Mouse (Mus musculus) fat pad, adult 2 months (tissue): ENCODE data around the gene Asah2.

Experiments
- DNase-seq: peaks from one replicate; pipeline ENCODE4 v3.0.0-alpha.2; 2011; ENCODE audit warnings: low read depth, low spot score; ENCODE audit errors: extremely low read depth

The Asah2 gene

DNA sequence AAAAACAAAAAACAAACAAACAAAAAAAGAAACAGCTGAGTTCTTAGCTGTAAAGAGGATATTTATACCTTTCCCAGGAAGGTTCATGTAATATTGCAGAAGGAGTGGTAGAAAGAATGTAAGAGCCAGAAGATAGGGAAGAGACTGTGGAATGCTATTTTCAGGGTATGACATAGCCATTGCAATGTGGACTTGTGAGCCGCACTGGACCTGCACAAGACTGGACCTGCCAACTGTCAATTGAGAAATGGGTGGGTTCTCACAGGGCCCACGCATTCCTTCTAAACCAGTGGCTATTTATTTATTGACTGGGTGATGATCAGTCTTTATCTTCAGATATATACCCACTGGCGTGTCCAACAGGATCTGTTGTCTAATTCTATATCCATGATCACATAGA lies 111.1 kb downstream of the Asah2 start:
- no peak for DNase-seq

DNA sequence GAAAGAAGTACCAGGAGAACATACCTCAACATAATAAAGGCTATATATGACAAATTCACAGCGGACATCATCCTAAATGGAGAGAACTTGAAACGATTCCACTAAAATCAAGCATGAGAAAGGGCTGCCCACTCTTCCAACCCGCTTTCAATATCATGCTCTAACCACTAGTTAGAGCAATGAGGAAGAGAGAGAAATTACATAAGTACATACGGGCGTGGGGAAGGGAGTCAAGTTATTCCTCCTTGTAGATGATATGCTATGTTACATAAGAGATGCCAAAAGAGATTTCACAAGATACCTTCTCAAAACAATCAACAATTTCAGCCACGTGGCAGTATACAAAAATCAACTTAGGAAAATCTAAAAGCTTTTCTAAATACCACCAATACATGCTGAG lies 117.0 kb downstream of the Asah2 start:
- no peak for DNase-seq

DNA sequence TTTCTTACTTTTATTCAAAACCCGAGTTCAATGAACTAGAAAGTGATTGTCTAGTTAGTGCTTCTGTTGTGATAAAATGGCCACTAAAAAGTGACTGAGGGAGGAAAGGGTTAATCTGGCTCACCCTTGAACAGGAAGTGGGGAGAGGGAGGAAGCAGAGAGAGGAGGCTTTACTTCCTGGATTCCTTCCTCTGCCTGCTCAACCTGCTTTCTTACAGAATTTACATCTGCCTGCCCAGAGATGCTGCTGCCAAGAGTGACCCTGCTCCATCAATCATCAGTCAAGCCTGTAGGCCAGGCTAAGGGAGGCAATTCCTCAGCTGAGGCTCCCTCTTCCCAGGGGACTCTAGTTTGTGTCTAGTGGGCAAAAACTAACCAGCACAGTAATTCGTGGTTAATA lies 132.1 kb downstream of the Asah2 start:
- DNase-seq: no peak

DNA sequence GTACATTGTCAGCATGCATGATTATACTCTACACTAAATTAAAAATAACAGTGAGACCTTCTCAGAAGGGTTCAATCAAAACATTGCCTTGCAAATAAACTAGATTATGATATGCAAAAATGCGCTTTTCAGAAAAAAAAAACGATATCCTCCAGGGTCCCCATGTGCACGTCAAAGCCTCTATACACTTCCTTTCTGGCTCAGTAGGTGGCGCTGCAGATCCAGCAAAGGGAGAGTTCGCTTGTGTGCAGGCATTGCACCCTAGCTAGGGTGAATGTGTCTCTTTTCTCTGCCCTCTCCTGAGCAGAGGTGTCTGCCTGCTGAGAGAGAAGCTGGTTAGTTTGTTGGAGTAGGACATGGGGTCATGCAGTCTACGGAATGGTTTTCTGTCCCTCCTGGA lies 136.0 kb downstream of the Asah2 start:
- DNase-seq: no peak

DNA sequence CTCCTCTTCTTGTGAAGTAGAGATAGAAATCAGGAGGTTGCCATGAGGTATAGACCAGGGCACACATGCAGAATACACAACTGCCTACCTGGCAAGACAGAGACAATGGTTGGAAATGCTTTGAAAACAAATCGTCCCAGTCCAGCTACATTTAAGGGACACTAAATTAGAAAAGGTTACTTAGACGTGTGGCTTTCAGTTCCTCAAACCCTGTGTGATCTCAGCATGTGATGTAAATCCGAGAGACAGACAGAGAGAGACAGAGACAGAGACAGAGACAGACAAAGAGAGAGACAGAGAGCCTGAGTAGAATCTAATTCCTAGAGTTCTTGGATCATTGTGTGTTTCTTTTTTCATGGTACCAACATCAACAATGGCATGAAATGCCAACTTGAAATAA lies 136.6 kb downstream of the Asah2 start:
- no peak for DNase-seq

DNA sequence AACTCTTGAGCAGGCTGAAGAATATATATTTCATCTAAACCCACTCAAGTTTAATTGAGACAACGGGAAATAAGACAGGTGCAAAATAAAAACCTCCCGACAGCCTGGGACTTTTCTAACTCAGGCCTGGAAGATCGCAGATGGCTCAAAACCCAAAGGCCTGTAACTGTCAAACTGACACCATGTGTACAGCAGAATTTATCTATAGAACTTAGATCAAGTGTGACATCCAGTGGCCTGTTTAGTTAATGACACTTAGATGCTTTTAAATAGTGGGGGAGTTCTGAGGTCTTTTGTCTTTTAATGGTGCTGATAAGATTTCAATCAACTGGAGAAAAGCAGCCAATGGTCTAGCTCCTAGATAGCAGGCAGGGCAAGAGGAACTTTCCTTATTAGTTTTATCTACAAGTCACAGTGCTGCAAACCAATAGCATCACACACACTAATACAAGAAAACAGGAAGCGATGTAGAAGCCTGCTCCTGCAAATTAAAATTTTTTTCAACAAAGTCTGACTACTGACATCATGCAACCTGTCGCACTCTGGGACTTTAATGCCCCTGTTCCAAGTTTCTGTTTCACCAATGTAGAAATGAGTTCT lies 140.0 kb downstream of the Asah2 start:
- DNase-seq: no peak

DNA sequence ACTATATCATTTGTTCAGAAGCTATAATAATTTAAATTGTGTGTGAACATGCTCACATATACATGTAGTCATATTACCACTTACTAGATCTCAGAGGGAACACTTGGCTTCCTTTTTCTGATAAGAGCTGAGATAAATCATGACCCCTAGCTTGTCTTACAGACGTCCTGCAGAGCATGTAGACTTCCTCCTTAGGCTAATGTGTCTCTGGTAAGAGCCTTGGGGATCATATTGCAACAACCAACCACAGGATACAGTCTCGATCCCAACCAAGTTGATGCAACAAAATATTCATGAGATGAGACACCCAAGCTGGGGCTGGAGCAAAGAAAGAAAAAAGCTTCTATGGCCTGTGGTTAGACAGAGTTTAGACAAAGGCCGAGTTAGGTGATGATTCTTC lies 144.9 kb downstream of the Asah2 start:
- DNase-seq: no peak

DNA sequence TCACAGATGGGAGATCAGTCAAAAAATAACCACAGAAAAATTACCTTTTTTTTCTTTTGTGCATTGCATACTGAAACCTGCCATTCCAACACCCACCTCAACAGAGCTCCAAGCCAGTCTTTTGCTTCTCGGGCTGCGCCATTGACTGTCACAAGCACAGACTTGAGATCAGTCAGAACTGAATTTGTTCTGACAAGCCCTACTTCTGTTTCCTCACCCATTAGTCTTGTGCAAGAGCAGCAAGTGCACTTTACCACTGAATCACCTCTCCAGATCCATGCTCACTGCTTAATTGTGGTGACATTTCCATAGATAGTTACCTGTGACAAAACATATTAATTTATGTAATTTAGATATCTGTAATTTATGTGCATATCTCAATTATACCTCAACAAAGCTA lies 147.6 kb downstream of the Asah2 start:
- peak; percentile 80 for DNase-seq

DNA sequence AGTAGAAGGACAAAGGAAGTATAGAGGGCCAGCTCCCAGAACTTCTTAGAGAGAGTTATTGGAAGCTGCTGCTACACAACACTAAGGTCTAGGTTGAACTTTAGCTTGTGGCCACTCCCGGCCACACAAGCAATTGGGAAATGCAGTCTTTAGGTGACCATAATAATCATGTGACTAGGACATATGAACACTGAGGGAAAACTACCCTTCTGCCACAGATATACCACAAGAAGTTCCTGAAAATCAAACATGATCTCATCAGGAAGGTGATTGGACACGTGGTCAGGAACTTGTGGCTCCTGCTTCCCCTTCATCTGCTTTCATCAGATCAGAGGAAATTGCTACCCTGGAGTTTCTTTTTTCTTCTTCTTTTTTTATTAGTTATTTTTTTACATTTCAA lies 151.7 kb downstream of the Asah2 start:
- no peak for DNase-seq

DNA sequence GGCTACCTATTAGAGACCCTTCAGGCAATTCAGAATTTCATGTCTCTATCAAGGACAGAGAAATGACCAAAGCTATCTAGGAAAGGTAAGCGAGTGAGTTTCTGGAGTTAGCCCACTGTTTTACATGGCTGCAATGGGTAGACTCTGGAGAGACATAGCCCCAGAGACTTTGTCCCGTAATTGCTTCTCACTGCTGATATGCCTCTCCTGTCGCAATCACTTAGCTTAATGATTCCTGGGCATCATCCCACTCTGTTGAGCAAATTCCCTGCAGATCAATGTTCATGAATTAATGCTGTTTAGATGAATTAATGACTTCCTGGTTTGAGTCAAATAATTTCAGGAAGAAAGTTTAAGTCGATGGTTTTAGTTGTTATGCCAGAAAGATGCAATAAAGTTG lies 153.3 kb downstream of the Asah2 start:
- no peak for DNase-seq

DNA sequence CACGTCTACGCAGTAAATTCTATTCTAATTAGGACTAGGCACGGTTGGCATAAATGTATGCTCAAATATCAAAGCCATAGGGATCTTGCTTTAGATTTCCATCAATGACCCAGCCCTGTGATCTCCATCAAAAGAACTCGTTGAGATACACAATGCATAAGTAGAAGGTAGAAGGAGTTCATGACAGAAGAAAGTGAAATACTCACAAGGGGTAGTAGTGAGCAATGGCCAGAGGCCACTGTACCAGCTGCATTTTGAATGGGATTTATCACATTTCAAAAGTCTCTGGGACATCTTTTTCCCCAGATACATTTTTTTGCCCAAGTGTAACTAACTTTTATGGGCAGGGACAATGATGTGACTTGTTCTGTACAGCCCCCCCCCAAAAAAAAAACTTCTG lies 153.7 kb downstream of the Asah2 start:
- no peak for DNase-seq

DNA sequence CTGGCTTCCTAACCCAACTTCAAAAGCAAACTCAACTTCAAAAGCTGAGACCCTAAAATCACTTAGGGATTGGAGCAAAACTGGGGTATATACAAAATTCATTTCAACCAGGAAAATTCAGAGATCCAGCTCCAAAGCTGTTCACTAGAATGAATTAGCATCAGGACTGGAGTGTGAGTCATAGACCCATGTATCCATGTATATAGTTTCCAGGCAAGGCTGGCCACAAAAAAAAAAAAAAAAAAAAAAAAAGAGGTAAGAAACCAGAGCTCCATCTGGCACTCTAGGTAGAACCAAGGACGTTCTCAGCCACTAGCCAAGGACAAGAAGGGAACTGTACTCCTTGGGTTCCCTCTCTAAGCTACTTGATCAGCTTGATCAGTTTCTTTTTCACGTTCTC lies 154.2 kb downstream of the Asah2 start:
- DNase-seq: no peak

DNA sequence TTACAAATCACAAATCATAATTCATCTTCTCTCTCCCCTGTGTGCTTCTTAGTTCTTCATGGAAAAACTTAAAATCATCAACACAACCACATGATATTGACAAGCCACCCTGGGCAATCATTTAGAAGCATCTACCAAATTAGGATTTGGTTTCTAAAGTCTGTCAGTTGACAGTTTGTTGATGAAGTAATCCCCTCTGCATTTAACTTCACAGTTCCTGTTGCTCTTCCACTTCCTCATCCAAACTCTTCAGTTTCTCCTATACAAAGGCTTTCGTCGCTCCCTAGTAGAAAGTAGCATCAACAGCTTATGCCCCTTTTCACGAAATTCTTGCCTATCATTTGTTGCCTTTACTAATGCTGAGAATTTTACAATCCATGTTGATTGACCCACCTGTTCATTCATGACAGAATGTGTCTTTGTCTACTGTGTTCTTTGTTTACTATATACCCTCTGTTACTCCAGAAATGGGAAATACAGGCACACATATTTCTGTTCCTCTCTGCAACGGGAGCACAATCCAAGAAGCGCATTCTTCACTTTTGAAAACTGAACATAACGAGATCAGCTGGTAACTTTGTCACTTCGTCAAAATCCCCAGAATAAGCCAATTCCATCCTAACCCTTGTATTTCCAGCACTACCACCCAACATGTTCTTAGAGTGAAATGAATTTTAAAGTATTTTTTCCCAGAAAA lies 157.1 kb downstream of the Asah2 start:
- DNase-seq: no peak
